Mouse (Mus musculus): ENCODE results near the gene Nsf.

The Nsf gene

GRCm38 (mm10) chr11:103937451-103937850 lies 16.4 kb downstream of the Nsf start:
- TF ChIP-seq CTCF (conservative IDR thresholded peaks at IDR 0.05; ENCODE audit: low read length) (no peak), NANOG (IDR thresholded peaks at IDR 0.05; ENCODE audit: borderline replicate concordance, low read length) (no peak), POU5F1 (IDR thresholded peaks at IDR 0.05; ENCODE audit: borderline replicate concordance, low read length) (no peak)
- Histone ChIP-seq H3K4me3 (replicated peaks; ENCODE audit: low read length) (no peak overlapping the region), H3K4me1 (replicated peaks; ENCODE audit: low read depth, low read length) (peaks cover 87% of the 10 kb centered on the region), H3K27me3 (ENCODE audit: insufficient read depth, low read length) (no peaks in the 10 kb centered on the region), H3K36me3 (ENCODE audit: insufficient read depth, low read length) (peaks cover 16% of the 10 kb centered on the region), H3K9me3 (ENCODE audit: low read length) (no peaks in the 10 kb centered on the region)

- Histone ChIP-seq H3K9me3 (ENCODE audit: low read length) (no peaks in the 10 kb centered on the region), H3K4me1 (replicated peaks; ENCODE audit: low read depth, low read length) (peaks cover 69% of the 10 kb centered on the region), H3K4me3 (replicated peaks; ENCODE audit: low read length) (no peak overlapping the region), H3K36me3 (ENCODE audit: insufficient read depth, low read length) (no peaks in the 10 kb centered on the region), H3K27me3 (ENCODE audit: insufficient read depth, low read length) (no peaks in the 10 kb centered on the region)
- TF ChIP-seq POU5F1 (IDR thresholded peaks at IDR 0.05; ENCODE audit: borderline replicate concordance, low read length) (no peak), NANOG (IDR thresholded peaks at IDR 0.05; ENCODE audit: borderline replicate concordance, low read length) (peak; percentile 43; the same call in 1 of the 2 replicates)
Observed at GRCm38 (mm10) chr11:103935717-103936116, 18.1 kb downstream of the Nsf start.

DNA sequence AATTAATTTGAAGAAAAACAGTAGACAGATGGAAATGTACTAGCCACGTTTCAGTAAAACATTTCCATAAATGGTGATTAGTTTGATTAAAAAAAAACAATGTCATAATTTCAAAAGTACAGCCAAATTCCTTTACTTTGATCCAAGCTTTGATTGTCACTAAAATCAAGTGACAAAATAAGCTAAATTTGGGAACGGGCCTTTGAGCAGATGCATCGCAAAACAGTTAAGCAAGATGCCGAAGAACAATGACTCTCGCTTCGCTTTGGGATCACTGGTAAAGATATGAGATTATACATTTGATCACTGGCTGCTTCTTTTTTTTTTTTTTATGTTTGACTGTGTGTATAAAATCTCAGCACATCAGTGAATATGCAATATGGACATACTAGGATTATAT lies 20.0 kb downstream of the Nsf start:
- H3K9me3 ChIP-seq (ENCODE audit: low read length) = no peaks in the 10 kb centered on the region
- no peak for TF ChIP-seq CTCF (conservative IDR thresholded peaks at IDR 0.05; ENCODE audit: low read length)
- TF ChIP-seq POU5F1 (IDR thresholded peaks at IDR 0.05; ENCODE audit: borderline replicate concordance, low read length) = no peak
- H3K4me1 ChIP-seq (replicated peaks; ENCODE audit: low read depth, low read length) = peaks cover 59% of the 10 kb centered on the region

GRCm38 (mm10) chr11:103923957-103924356 lies 29.9 kb downstream of the Nsf start:
- H3K36me3 ChIP-seq (ENCODE audit: insufficient read depth, low read length) = peaks cover 41% of the 10 kb centered on the region
- H3K27me3 ChIP-seq (ENCODE audit: insufficient read depth, low read length) = no peaks in the 10 kb centered on the region
- TF ChIP-seq CTCF (conservative IDR thresholded peaks at IDR 0.05; ENCODE audit: low read length) = no peak
- TF ChIP-seq NANOG (IDR thresholded peaks at IDR 0.05; ENCODE audit: borderline replicate concordance, low read length) = no peak
- no peak for TF ChIP-seq POU5F1 (IDR thresholded peaks at IDR 0.05; ENCODE audit: borderline replicate concordance, low read length)
- peaks cover 3% of the 10 kb centered on the region; the same call in 1 of the 2 replicates for H3K4me1 ChIP-seq (replicated peaks; ENCODE audit: low read depth, low read length)
- H3K4me3 ChIP-seq (replicated peaks; ENCODE audit: low read length) = no peak overlapping the region
- no peaks in the 10 kb centered on the region for H3K9me3 ChIP-seq (ENCODE audit: low read length)

More for the DNA sequence above, 20.0 kb downstream of the Nsf start:
- Histone ChIP-seq H3K27me3 (ENCODE audit: insufficient read depth, low read length) (no peaks in the 10 kb centered on the region), H3K4me3 (replicated peaks; ENCODE audit: low read length) (no peak overlapping the region), H3K36me3 (ENCODE audit: insufficient read depth, low read length) (peaks cover 12% of the 10 kb centered on the region)

- Histone ChIP-seq H3K4me1 (replicated peaks; ENCODE audit: low read depth, low read length) (peaks cover 3% of the 10 kb centered on the region; the same call in 1 of the 2 replicates), H3K27me3 (ENCODE audit: insufficient read depth, low read length) (no peaks in the 10 kb centered on the region), H3K9me3 (ENCODE audit: low read length) (no peaks in the 10 kb centered on the region), H3K36me3 (ENCODE audit: insufficient read depth, low read length) (peaks cover 38% of the 10 kb centered on the region), H3K4me3 (replicated peaks; ENCODE audit: low read length) (no peak overlapping the region)
- no peak for TF ChIP-seq NANOG (IDR thresholded peaks at IDR 0.05; ENCODE audit: borderline replicate concordance, low read length)
- peak; percentile 39 for TF ChIP-seq CTCF (conservative IDR thresholded peaks at IDR 0.05; ENCODE audit: low read length)
Observed at GRCm38 (mm10) chr11:103923272-103923671, 30.6 kb downstream of the Nsf start.

DNA sequence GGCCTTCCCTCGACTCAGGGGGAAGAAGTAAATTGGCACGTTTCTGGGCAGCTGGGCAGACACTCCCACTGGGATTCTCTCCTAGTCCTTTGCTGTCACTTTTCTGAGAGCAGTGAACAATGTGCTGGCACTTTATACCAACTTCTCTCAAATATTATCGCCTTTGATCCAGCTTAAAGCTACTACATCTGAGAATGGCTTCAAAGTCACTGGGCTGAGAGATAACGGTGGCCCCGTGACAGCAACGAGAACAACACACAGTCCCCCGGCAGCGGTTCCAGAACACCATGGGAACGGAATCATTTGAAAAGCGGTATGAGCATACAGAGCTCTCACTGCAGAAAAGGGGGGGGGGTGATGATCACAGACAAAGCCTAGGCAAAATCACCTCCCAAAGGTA lies 31.0 kb downstream of the Nsf start:
- Histone ChIP-seq H3K4me1 (replicated peaks; ENCODE audit: low read depth, low read length) (peaks cover 3% of the 10 kb centered on the region; the same call in 1 of the 2 replicates), H3K27me3 (ENCODE audit: insufficient read depth, low read length) (no peaks in the 10 kb centered on the region), H3K9me3 (ENCODE audit: low read length) (no peaks in the 10 kb centered on the region), H3K4me3 (replicated peaks; ENCODE audit: low read length) (no peak overlapping the region), H3K36me3 (ENCODE audit: insufficient read depth, low read length) (peaks cover 37% of the 10 kb centered on the region)
- no peak for TF ChIP-seq NANOG (IDR thresholded peaks at IDR 0.05; ENCODE audit: borderline replicate concordance, low read length)
- no peak for TF ChIP-seq CTCF (conservative IDR thresholded peaks at IDR 0.05; ENCODE audit: low read length)
- no peak for TF ChIP-seq POU5F1 (IDR thresholded peaks at IDR 0.05; ENCODE audit: borderline replicate concordance, low read length)

GRCm38 (mm10) chr11:103920665-103921064 lies 33.2 kb downstream of the Nsf start:
- H3K4me1 ChIP-seq (replicated peaks; ENCODE audit: low read depth, low read length) = peaks cover 13% of the 10 kb centered on the region

GRCm38 (mm10) chr11:103916807-103917206 lies 37.0 kb downstream of the Nsf start:
- no peaks in the 10 kb centered on the region for H3K27me3 ChIP-seq (ENCODE audit: insufficient read depth, low read length)
- H3K4me1 ChIP-seq (replicated peaks; ENCODE audit: low read depth, low read length) = peaks cover 13% of the 10 kb centered on the region
- H3K36me3 ChIP-seq (ENCODE audit: insufficient read depth, low read length) = peaks cover 53% of the 10 kb centered on the region
- H3K9me3 ChIP-seq (ENCODE audit: low read length) = no peaks in the 10 kb centered on the region
- no peak overlapping the region for H3K4me3 ChIP-seq (replicated peaks; ENCODE audit: low read length)
- TF ChIP-seq POU5F1 (IDR thresholded peaks at IDR 0.05; ENCODE audit: borderline replicate concordance, low read length) = no peak
- no peak for TF ChIP-seq NANOG (IDR thresholded peaks at IDR 0.05; ENCODE audit: borderline replicate concordance, low read length)
- TF ChIP-seq CTCF (conservative IDR thresholded peaks at IDR 0.05; ENCODE audit: low read length) = no peak

More at GRCm38 (mm10) chr11:103920665-103921064, 33.2 kb downstream of the Nsf start:
- Histone ChIP-seq H3K9me3 (ENCODE audit: low read length) (no peaks in the 10 kb centered on the region), H3K36me3 (ENCODE audit: insufficient read depth, low read length) (peaks cover 31% of the 10 kb centered on the region), H3K4me3 (replicated peaks; ENCODE audit: low read length) (no peak overlapping the region), H3K27me3 (ENCODE audit: insufficient read depth, low read length) (no peaks in the 10 kb centered on the region)
- no peak for TF ChIP-seq CTCF (conservative IDR thresholded peaks at IDR 0.05; ENCODE audit: low read length)
- no peak for TF ChIP-seq NANOG (IDR thresholded peaks at IDR 0.05; ENCODE audit: borderline replicate concordance, low read length)
- TF ChIP-seq POU5F1 (IDR thresholded peaks at IDR 0.05; ENCODE audit: borderline replicate concordance, low read length) = no peak

- Histone ChIP-seq H3K27me3 (ENCODE audit: insufficient read depth, low read length) (no peaks in the 10 kb centered on the region), H3K4me1 (replicated peaks; ENCODE audit: low read depth, low read length) (peaks cover 15% of the 10 kb centered on the region), H3K36me3 (ENCODE audit: insufficient read depth, low read length) (peaks cover 55% of the 10 kb centered on the region), H3K9me3 (ENCODE audit: low read length) (no peaks in the 10 kb centered on the region), H3K4me3 (replicated peaks; ENCODE audit: low read length) (no peak overlapping the region)
- TF ChIP-seq POU5F1 (IDR thresholded peaks at IDR 0.05; ENCODE audit: borderline replicate concordance, low read length) = no peak
- no peak for TF ChIP-seq NANOG (IDR thresholded peaks at IDR 0.05; ENCODE audit: borderline replicate concordance, low read length)
- TF ChIP-seq CTCF (conservative IDR thresholded peaks at IDR 0.05; ENCODE audit: low read length) = no peak
Observed at GRCm38 (mm10) chr11:103915686-103916085, 38.2 kb downstream of the Nsf start.

Data from E14TG2a.4 (cell line).